Mouse (Mus musculus) brain, embryonic 14.5 days (tissue): Measurements from ENCODE around the gene Prcd.

Experiments
- CTCF ChIP-seq: fragments of 200-500 bp; IDR thresholded peaks from 2 replicates; pipeline ENCODE4 v1.5.1; 2012; ENCODE audit warnings: inconsistent platforms, mild to moderate bottlenecking, moderate library complexity, borderline replicate concordance; ENCODE audit not compliant: insufficient read depth, insufficient read length; ENCODE audit errors: extremely low read depth
- POLR2A ChIP-seq: fragments of 200-500 bp; IDR thresholded peaks from 2 replicates; pipeline ENCODE4 v1.6.1; 2012; ENCODE audit warnings: mild to moderate bottlenecking, inconsistent platforms, borderline replicate concordance; ENCODE audit not compliant: poor library complexity, insufficient read depth, insufficient read length, severe bottlenecking; ENCODE audit errors: extremely low read depth

- no peak for TF ChIP-seq POLR2A
- TF ChIP-seq CTCF, result no peak
Measured at GRCm38 (mm10) chr11:116671845-116672434, 18.6 kb downstream of the Prcd start.
